Mouse (Mus musculus) liver, embryonic 11.5 days (tissue): ENCODE measurements around the gene Eif4b. TPM values are rescaled to one million over a fixed set of nuclear protein-coding genes. Genes with fewer than 3 reads are reported as not detected.

ENCODE experiments used
- ATAC-seq: fragments of 200-750 bp; cut with Nextera tagmentation; replicated peaks from 2 replicates; pipeline ENCODE4 v1.8.0; 2017; ENCODE audit warnings: moderate number of reproducible peaks, mild to moderate bottlenecking, moderate TSS enrichment, moderate library complexity; ENCODE audit not compliant: low FRiP score
- DNase-seq: peaks from one replicate; pipeline ENCODE4 v3.0.0-alpha.2; 2017; ENCODE audit warnings: low spot score
- H3K27ac ChIP-seq: fragments of 300-500 bp; sonication (generic); 2 replicates; pipeline ENCODE4 v1.5.1; 2014; ENCODE audit warnings: mild to moderate bottlenecking, low read depth, low read length, control low read depth
- H3K27me3 ChIP-seq: fragments of 300-500 bp; sonication (generic); replicated peaks from 2 replicates; pipeline ENCODE4 v1.6.1; 2014; ENCODE audit warnings: low read length, mixed read lengths; ENCODE audit not compliant: control insufficient read depth, insufficient read depth
- H3K36me3 ChIP-seq: fragments of 300-500 bp; sonication (generic); 2 replicates; pipeline ENCODE4 v1.6.1; 2014; ENCODE audit warnings: mild to moderate bottlenecking, low read length, moderate library complexity, mixed read lengths; ENCODE audit not compliant: control insufficient read depth, insufficient read depth
- H3K4me1 ChIP-seq: fragments of 300-500 bp; sonication (generic); replicated peaks from 2 replicates; pipeline ENCODE4 v1.6.1; 2014; ENCODE audit warnings: low read length, mixed read lengths; ENCODE audit not compliant: control insufficient read depth, insufficient read depth
- H3K4me2 ChIP-seq: fragments of 300-500 bp; sonication (generic); 2 replicates; pipeline ENCODE4 v1.6.1; 2014; ENCODE audit warnings: mild to moderate bottlenecking, control low read depth, moderate library complexity
- H3K4me3 ChIP-seq: fragments of 300-500 bp; sonication (generic); 2 replicates; pipeline ENCODE4 v1.5.1; 2014; ENCODE audit warnings: low read depth, low read length, control low read depth
- H3K9ac ChIP-seq: fragments of 300-500 bp; sonication (generic); 2 replicates; pipeline ENCODE4 v1.6.1; 2014; ENCODE audit warnings: low read depth, low read length, control low read depth
- H3K9me3 ChIP-seq: fragments of 300-500 bp; sonication (generic); 2 replicates; pipeline ENCODE4 v1.6.1; 2016; ENCODE audit warnings: low read length, inconsistent platforms, mixed read lengths; ENCODE audit not compliant: control insufficient read depth
- WGBS: fragments of 180-500 bp; shearing (Covaris S2); extraction: QIAGEN DNeasy Blood & Tissue Kit; methylation state at CpG from one replicate; pipeline ENCODE4 v1.1.7; 2014; 5-methylcytosine and 5-hydroxymethylcytosine counted together
- polyA plus RNA-seq: library from polyadenylated mRNA; unstranded; fragments of >200 nt; fragmentation: Nextera tagmentation; extraction: Ambion mirVana; gene quantifications from 2 replicates; pipeline ENCODE4 v1.2.1, GENCODE M21; 2014

The Eif4b gene
- polyA plus RNA-seq, 1 experiment from 2014 or later = 154 TPM

DNA sequence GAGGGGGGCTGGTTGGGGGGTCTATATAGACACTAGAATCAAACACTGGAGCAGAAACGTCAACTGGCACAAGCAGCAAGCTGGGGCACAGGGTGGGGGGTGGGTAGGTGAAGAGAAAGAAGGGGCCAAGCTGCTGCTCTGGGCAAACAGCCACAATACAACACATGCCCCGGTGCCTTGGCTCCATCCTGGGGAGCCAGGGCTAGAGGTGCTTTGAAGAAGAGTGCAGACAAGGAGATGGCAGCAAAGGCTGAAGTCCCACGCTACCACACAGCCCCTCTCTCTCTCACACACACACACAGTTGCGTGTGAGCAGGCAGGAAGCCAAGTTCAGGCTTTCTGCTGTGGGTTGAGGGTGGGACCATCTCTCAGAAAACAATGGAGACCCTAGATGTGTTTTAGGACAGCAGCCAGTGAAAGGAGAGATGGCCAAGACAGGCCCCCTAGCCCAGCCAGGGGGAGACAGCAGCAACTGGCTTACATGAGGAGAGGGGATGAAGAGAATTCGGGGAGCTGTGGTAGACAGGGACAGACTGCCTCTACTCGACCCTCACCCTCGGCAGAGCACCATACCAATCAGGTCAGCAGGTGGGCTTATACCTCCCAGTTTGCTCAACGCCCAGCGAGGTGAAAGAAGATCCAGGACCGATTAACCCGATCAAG lies 43.3 kb downstream of the Eif4b start:
- Histone ChIP-seq H3K4me2 (no peak overlapping the region), H3K36me3 (peaks cover 28% of the 10 kb centered on the region), H3K27me3 (no peaks in the 10 kb centered on the region), H3K4me3 (no peak overlapping the region), H3K4me1 (peaks cover 3% of the 10 kb centered on the region; the same call in 1 of the 2 replicates), H3K9ac (no peak overlapping the region), H3K9me3 (no peaks in the 10 kb centered on the region), H3K27ac (no peak overlapping the region)
- WGBS = 83% methylated on average over 11 of the region's 11 CpGs
- ATAC-seq (no peak), DNase-seq (no peak)

GRCm38 (mm10) chr15:102117461-102118443 lies 44.2 kb downstream of the Eif4b start:
- H3K9ac ChIP-seq = no peak overlapping the region
- WGBS = 86% methylated on average over 19 of the region's 19 CpGs
- no peaks in the 10 kb centered on the region for H3K27me3 ChIP-seq
- H3K9me3 ChIP-seq = no peaks in the 10 kb centered on the region
- DNase-seq = no peak
- H3K4me2 ChIP-seq = no peak overlapping the region
- ATAC-seq = no peak
- H3K27ac ChIP-seq = no peak overlapping the region
- peaks cover 3% of the 10 kb centered on the region; the same call in 1 of the 2 replicates for H3K4me1 ChIP-seq
- H3K4me3 ChIP-seq = no peak overlapping the region
- H3K36me3 ChIP-seq = peaks cover 28% of the 10 kb centered on the region

GRCm38 (mm10) chr15:102118591-102118990 lies 45.0 kb downstream of the Eif4b start:
- no peaks in the 10 kb centered on the region for H3K27me3 ChIP-seq
- H3K4me2 ChIP-seq = no peak overlapping the region
- no peak overlapping the region for H3K27ac ChIP-seq
- no peak for DNase-seq
- H3K4me1 ChIP-seq = peaks cover 3% of the 10 kb centered on the region; the same call in 1 of the 2 replicates
- no peaks in the 10 kb centered on the region for H3K9me3 ChIP-seq
- peaks cover 26% of the 10 kb centered on the region for H3K36me3 ChIP-seq
- WGBS = 81% methylated on average over 4 of the region's 4 CpGs
- no peak overlapping the region for H3K9ac ChIP-seq
- H3K4me3 ChIP-seq = no peak overlapping the region
- ATAC-seq = no peak

- Histone ChIP-seq H3K27ac (no peak overlapping the region), H3K36me3 (peaks cover 26% of the 10 kb centered on the region), H3K4me1 (peaks cover 3% of the 10 kb centered on the region; the same call in 1 of the 2 replicates), H3K4me3 (no peak overlapping the region), H3K9me3 (no peaks in the 10 kb centered on the region), H3K4me2 (no peak overlapping the region), H3K9ac (no peak overlapping the region), H3K27me3 (no peaks in the 10 kb centered on the region)
- whole genome bisulfite sequencing = 76% methylated on average over 8 of the region's 8 CpGs
- ATAC-seq = no peak
- DNase-seq = no peak
These were observed 45.7 kb downstream of the Eif4b start for GRCm38 (mm10) chr15:102119121-102119830.

DNA sequence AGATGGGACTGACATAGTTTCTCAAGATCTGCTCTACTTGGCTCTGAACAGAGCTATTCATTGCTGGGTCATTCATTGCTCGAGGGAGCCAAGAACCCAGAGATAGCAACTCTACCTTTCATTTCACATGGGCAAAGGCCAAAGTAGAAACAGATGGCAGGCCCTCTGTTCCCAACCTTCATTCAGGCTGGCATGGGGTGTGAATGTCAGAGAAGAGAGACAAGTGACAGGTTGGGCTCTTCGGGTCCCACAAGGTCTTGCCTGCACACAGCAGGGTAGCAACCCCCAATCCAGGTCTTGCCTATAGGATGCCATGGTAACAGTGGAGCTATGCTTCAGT lies 46.2 kb downstream of the Eif4b start:
- Histone ChIP-seq H3K4me3 (no peak overlapping the region), H3K9ac (no peak overlapping the region), H3K36me3 (peaks cover 26% of the 10 kb centered on the region), H3K4me1 (peaks cover 3% of the 10 kb centered on the region; the same call in 1 of the 2 replicates), H3K9me3 (no peaks in the 10 kb centered on the region), H3K4me2 (no peak overlapping the region), H3K27ac (no peak overlapping the region), H3K27me3 (no peaks in the 10 kb centered on the region)
- DNase-seq (no peak), ATAC-seq (no peak)
- WGBS = 77% methylated on average over 2 of the region's 2 CpGs

- no peak overlapping the region for H3K4me2 ChIP-seq
- H3K36me3 ChIP-seq = peaks cover 30% of the 10 kb centered on the region
- no peak overlapping the region for H3K27ac ChIP-seq
- H3K9me3 ChIP-seq = no peaks in the 10 kb centered on the region
- WGBS = 81% methylated on average over 5 of the region's 5 CpGs
- no peaks in the 10 kb centered on the region for H3K27me3 ChIP-seq
- DNase-seq (no peak), ATAC-seq (no peak)
- no peak overlapping the region for H3K4me3 ChIP-seq
- H3K4me1 ChIP-seq = peaks cover 3% of the 10 kb centered on the region; the same call in 1 of the 2 replicates
- H3K9ac ChIP-seq = no peak overlapping the region
These were observed 47.0 kb downstream of the Eif4b start for GRCm38 (mm10) chr15:102120530-102120929.

- Histone ChIP-seq H3K4me1 (no peaks in the 10 kb centered on the region; the same call in 1 of the 2 replicates), H3K27ac (no peak overlapping the region), H3K4me2 (no peak overlapping the region), H3K27me3 (no peaks in the 10 kb centered on the region), H3K4me3 (no peak overlapping the region), H3K36me3 (peaks cover 39% of the 10 kb centered on the region; the same call in 1 of the 2 replicates), H3K9ac (no peak overlapping the region), H3K9me3 (no peaks in the 10 kb centered on the region)
- no peak for ATAC-seq
- WGBS = 79% methylated on average over 2 of the region's 2 CpGs
- DNase-seq = no peak
These were observed 52.7 kb downstream of the Eif4b start for GRCm38 (mm10) chr15:102126303-102126702.

DNA sequence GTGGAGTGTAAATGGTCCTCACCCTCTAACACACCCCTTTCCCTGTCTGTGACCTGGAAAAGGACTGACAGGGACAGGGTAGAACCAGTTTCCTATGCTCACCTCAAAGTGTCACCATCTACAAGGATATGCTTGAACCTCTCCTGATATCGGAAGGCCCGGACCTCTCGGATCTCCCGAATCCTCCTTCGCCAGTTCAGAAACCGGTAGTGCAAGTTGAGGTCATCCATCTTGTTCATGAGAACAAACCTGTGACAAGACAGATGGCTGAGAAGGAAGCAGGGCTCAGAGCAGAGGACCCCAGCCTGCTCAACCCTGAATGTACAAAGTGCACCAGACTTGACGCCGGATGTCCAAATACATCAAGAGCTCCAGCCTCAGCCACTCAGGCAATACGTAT lies 59.7 kb downstream of the Eif4b start:
- Histone ChIP-seq H3K27me3 (no peaks in the 10 kb centered on the region), H3K4me2 (no peak overlapping the region), H3K9me3 (no peaks in the 10 kb centered on the region), H3K4me1 (peaks cover 18% of the 10 kb centered on the region), H3K4me3 (no peak overlapping the region), H3K9ac (no peak overlapping the region), H3K27ac (no peak overlapping the region), H3K36me3 (peaks cover 27% of the 10 kb centered on the region)
- ATAC-seq = no peak
- WGBS = 92% methylated on average over 9 of the region's 9 CpGs
- DNase-seq = no peak
